8 mouse cellular contexts compared by ENCODE assay signal in genomic region chr5:136568776-136569175, GRCm38 (mm10). TPM values are rescaled to one million over a fixed set of nuclear protein-coding genes. Genes with fewer than 3 reads are reported as not detected.
DNase-seq lines count a peak whose midpoint lies in the region; ATAC-seq lines count a peak whose summit lies in the region.

No protein-coding gene starts in this region.

- H3K4me1 ChIP-seq in hindbrain, embryonic 12.5 days = peaks cover 27% of the 10 kb centered on the region

- H3K36me3 ChIP-seq in hindbrain, embryonic 12.5 days = no peaks in the 10 kb centered on the region

- peak; percentile 59 for DNase-seq in ES-CJ7 (ENCODE audit: low read depth, low spot score)
- DNase-seq in cerebellum, adult 8-10 months = peak; percentile 79
- peak; percentile 22 to 61 for DNase-seq in frontal cortex, postnatal 14 days (ENCODE audit: low spot score in 2 of 2)
- DNase-seq in left cerebral cortex, adult 11 months (ENCODE audit: low spot score) = peak; percentile 36
- peak; percentile 87 for DNase-seq in lung, postnatal 36 days
- DNase-seq in retina, postnatal 1 day = peak; percentile 87
- DNase-seq in thymus, postnatal 4 days = peak; percentile 91

- peaks cover 34% of the 10 kb centered on the region for H3K27me3 ChIP-seq in hindbrain, embryonic 12.5 days

- H3K27ac ChIP-seq in hindbrain, embryonic 12.5 days = no peak overlapping the region

- under 1% methylated on average over 25 of the region's 36 CpGs for WGBS in hindbrain, embryonic 12.5 days

- H3K9me3 ChIP-seq in hindbrain, embryonic 12.5 days (replicated peaks) = no peaks in the 10 kb centered on the region

- peak overlapping the region; percentile 97 for H3K4me3 ChIP-seq in hindbrain, embryonic 12.5 days

- peak overlapping the region; percentile 91 for H3K4me2 ChIP-seq in hindbrain, embryonic 12.5 days (replicated peaks)

- ATAC-seq in hindbrain, embryonic 12.5 days (ENCODE audit: low FRiP score) = no peak

- H3K9ac ChIP-seq in hindbrain, embryonic 12.5 days = peak overlapping the region; percentile 44; the same call in 1 of the 2 replicates

RNA-seq across cellular contexts. Expression of gene Cux1, which starts 1.5 kb away (rescaled TPM):
- polyA plus RNA-seq in hindbrain, embryonic 12.5 days (2016; fragmentation: Nextera tagmentation; extraction: Ambion mirVana) = 114 and 117 TPM in 2 replicates

Comparison
In these comparisons a context has a peak if more than half of its experiments do, and no peak if none do; other contexts are left out.
1. DNase-seq: peak in every context shown above with its lines; median percentile 91 in thymus, postnatal 4 days; 87 in lung, postnatal 36 days; 87 in retina, postnatal 1 day; 79 in cerebellum, adult 8-10 months; 59 in ES-CJ7; 42 in frontal cortex, postnatal 14 days; 36 in left cerebral cortex, adult 11 months.